Mouse (Mus musculus) liver, embryonic 14.5 days (tissue): ENCODE data around the gene Shroom3. TPM values are rescaled to one million over a fixed set of nuclear protein-coding genes. Genes with fewer than 3 reads are reported as not detected.

Experiments
- ATAC-seq: fragments of 200-750 bp; cut with Nextera tagmentation; 2 replicates; pipeline ENCODE4 v1.8.0; 2017; ENCODE audit warnings: moderate number of reproducible peaks, mild to moderate bottlenecking, moderate library complexity; ENCODE audit not compliant: insufficient read depth
- DNase-seq, 3 experiments: peaks; one replicate each; pipeline ENCODE4 v3.0.0-alpha.2; 2012 to 2013; ENCODE audit warnings: low read depth in 3 of 3, low spot score in 3 of 3
- H3K27ac ChIP-seq: fragments of 300-500 bp; sonication (generic); 2 replicates; pipeline ENCODE4 v1.5.1; 2014; ENCODE audit warnings: moderate library complexity, mild to moderate bottlenecking, control low read depth, inconsistent platforms
- H3K27me3 ChIP-seq: fragments of 300-500 bp; sonication (generic); 2 replicates; pipeline ENCODE4 v1.6.1; 2014; ENCODE audit warnings: mild to moderate bottlenecking, low read length, moderate library complexity; ENCODE audit not compliant: control insufficient read depth, insufficient read depth
- H3K36me3 ChIP-seq: fragments of 300-500 bp; sonication (generic); replicated peaks from 2 replicates; pipeline ENCODE4 v1.6.1; 2014; ENCODE audit warnings: low read depth; ENCODE audit not compliant: control insufficient read depth, insufficient read depth
- H3K4me1 ChIP-seq, 2 experiments: fragments of 200-500 bp in 1 of 2; fragments of 300-500 bp in 1 of 2; sonication (generic) in 1 of 2; replicated peaks; 2 replicates each; pipeline ENCODE4 v1.6.1; 2012 to 2014; ENCODE audit warnings: antibody characterized with exemption in 1 of 2, inconsistent platforms in 1 of 2, low read length in 1 of 2; ENCODE audit not compliant: control insufficient read depth in 2 of 2, insufficient read depth in 2 of 2
- H3K4me2 ChIP-seq: fragments of 300-500 bp; sonication (generic); 2 replicates; pipeline ENCODE4 v1.6.1; 2014; ENCODE audit warnings: low read depth, mild to moderate bottlenecking, control low read depth, moderate library complexity
- H3K4me3 ChIP-seq, 2 experiments: fragments of 200-500 bp in 1 of 2; fragments of 300-500 bp in 1 of 2; sonication (generic) in 1 of 2; 2 replicates each; pipeline ENCODE4 v1.5.1; 2012 to 2014; ENCODE audit warnings: low read depth in 2 of 2, low read length in 2 of 2, mild to moderate bottlenecking in 2 of 2, control low read depth in 1 of 2, inconsistent platforms in 1 of 2, moderate library complexity in 1 of 2; ENCODE audit not compliant: insufficient read depth in 1 of 2
- H3K9ac ChIP-seq: fragments of 300-500 bp; sonication (generic); replicated peaks from 2 replicates; pipeline ENCODE4 v1.6.1; 2014; ENCODE audit warnings: mild to moderate bottlenecking, control low read depth, moderate library complexity
- H3K9me3 ChIP-seq: fragments of 300-500 bp; sonication (generic); 2 replicates; pipeline ENCODE4 v1.6.1; 2016; ENCODE audit warnings: low read length, mixed read lengths; ENCODE audit not compliant: control insufficient read depth
- CTCF ChIP-seq: IDR thresholded peaks from 2 replicates; pipeline ENCODE4 v1.5.1; 2016; ENCODE audit warnings: antibody characterized with exemption, low read depth, control low read depth
- EP300 ChIP-seq: IDR thresholded peaks from 2 replicates; pipeline ENCODE4 v1.6.1; 2016; ENCODE audit warnings: antibody characterized with exemption, low read depth
- WGBS: fragments of 180-500 bp; shearing (Covaris S2); extraction: QIAGEN DNeasy Blood & Tissue Kit; methylation state at CpG from one replicate; pipeline ENCODE4 v1.1.7; 2014; ENCODE audit not compliant: insufficient replicate concordance; 5-methylcytosine and 5-hydroxymethylcytosine counted together
- polyA plus RNA-seq, 2 experiments: library from polyadenylated mRNA; depleted of rRNA in 1 of 2; stranded (reverse) in 1 of 2; unstranded in 1 of 2; fragments of >200 nt; fragmentation: Nextera tagmentation in 1 of 2; extraction: Ambion mirVana in 1 of 2; gene quantifications; 2 replicates each; pipeline versions ENCODE4 v1.2.1 to v1.2.3; 2012 to 2014

Gene Shroom3
- polyA plus RNA-seq, 2 experiments, result 0.11 to 0.30 TPM

GRCm38 (mm10) chr5:92679441-92679840 lies 3.8 kb upstream of the Shroom3 start:
- no peak overlapping the region for H3K4me2 ChIP-seq
- H3K27me3 ChIP-seq, result peaks cover 27% of the 10 kb centered on the region
- peaks cover 0 to 9% of the 10 kb centered on the region in 2 experiments; a peak in 3 of 4 replicates for H3K4me1 ChIP-seq
- ATAC-seq, result no peak
- no peak overlapping the region for H3K27ac ChIP-seq
- no peak overlapping the region for H3K9ac ChIP-seq
- TF ChIP-seq CTCF (peak; percentile 28; the same call in 1 of the 2 replicates), EP300 (no peak)
- H3K9me3 ChIP-seq, result no peaks in the 10 kb centered on the region
- no peaks in the 10 kb centered on the region for H3K36me3 ChIP-seq
- peak in 1 of 3 experiments; percentile 4 for DNase-seq
- 32% methylated on average over 4 of the region's 4 CpGs for WGBS
- H3K4me3 ChIP-seq, result no peak overlapping the region

GRCm38 (mm10) chr5:92681861-92682260 lies 1.4 kb upstream of the Shroom3 start:
- Histone ChIP-seq H3K9me3 (no peaks in the 10 kb centered on the region), H3K27ac (no peak overlapping the region), H3K27me3 (peaks cover 27% of the 10 kb centered on the region), H3K4me2 (no peak overlapping the region), H3K36me3 (no peaks in the 10 kb centered on the region), H3K4me3 (no peak overlapping the region), H3K9ac (no peak overlapping the region), H3K4me1 (no peaks in the 10 kb centered on the region)
- ATAC-seq, result no peak
- no peak for TF ChIP-seq CTCF
- TF ChIP-seq EP300, result no peak
- no peak for DNase-seq
- 82% methylated on average over 10 of the region's 10 CpGs for WGBS

- no peak overlapping the region for H3K9ac ChIP-seq
- H3K9me3 ChIP-seq, result no peaks in the 10 kb centered on the region
- H3K27me3 ChIP-seq, result peaks cover 27% of the 10 kb centered on the region
- TF ChIP-seq EP300 (no peak), CTCF (no peak)
- H3K4me3 ChIP-seq, result peak overlapping the region; percentile 36 to 40; a peak in 3 of 4 replicates
- WGBS, result 3% methylated on average over 39 of the region's 39 CpGs
- no peak for DNase-seq
- H3K36me3 ChIP-seq, result no peaks in the 10 kb centered on the region
- ATAC-seq, result no peak
- no peak overlapping the region for H3K27ac ChIP-seq
- no peaks in the 10 kb centered on the region for H3K4me1 ChIP-seq
- peak overlapping the region; percentile 60 for H3K4me2 ChIP-seq
Observed at GRCm38 (mm10) chr5:92682621-92683348, 450 bp upstream of the Shroom3 start.

GRCm38 (mm10) chr5:92683871-92684475 lies 738 bp downstream of the Shroom3 start:
- TF ChIP-seq EP300 (no peak), CTCF (no peak)
- Histone ChIP-seq H3K4me2 (peak overlapping the region; percentile 60; the same call in 1 of the 2 replicates), H3K9ac (no peak overlapping the region), H3K27me3 (peaks cover 27% of the 10 kb centered on the region), H3K9me3 (no peaks in the 10 kb centered on the region), H3K27ac (no peak overlapping the region), H3K4me3 (no peak overlapping the region), H3K4me1 (no peaks in the 10 kb centered on the region), H3K36me3 (no peaks in the 10 kb centered on the region)
- no peak for DNase-seq
- 24% methylated on average over 9 of the region's 9 CpGs for WGBS
- ATAC-seq, result no peak

GRCm38 (mm10) chr5:92684715-92685460 lies 1.7 kb downstream of the Shroom3 start:
- H3K36me3 ChIP-seq, result no peaks in the 10 kb centered on the region
- ATAC-seq (no peak), DNase-seq (no peak)
- no peak overlapping the region for H3K27ac ChIP-seq
- H3K27me3 ChIP-seq, result peaks cover 27% of the 10 kb centered on the region
- no peak overlapping the region for H3K9ac ChIP-seq
- 79% methylated on average over 16 of the region's 16 CpGs for WGBS
- no peak for TF ChIP-seq CTCF
- TF ChIP-seq EP300, result no peak
- no peaks in the 10 kb centered on the region for H3K4me1 ChIP-seq
- H3K4me3 ChIP-seq, result no peak overlapping the region
- H3K9me3 ChIP-seq, result no peaks in the 10 kb centered on the region
- no peak overlapping the region for H3K4me2 ChIP-seq
